Mouse (Mus musculus) bone marrow, adult 2 months (tissue): ENCODE data around the gene Irf6.

ENCODE experiments used
- CTCF ChIP-seq: fragments of 200-500 bp; IDR thresholded peaks from 2 replicates; pipeline ENCODE4 v1.5.1; 2011; ENCODE audit warnings: low read length, control low read depth; ENCODE audit not compliant: control insufficient read depth, insufficient read depth
- POLR2A ChIP-seq: fragments of 200-500 bp; IDR thresholded peaks from 2 replicates; pipeline ENCODE4 v1.6.1; 2011; ENCODE audit warnings: low read depth, mild to moderate bottlenecking, control low read depth, low read length, borderline replicate concordance; ENCODE audit not compliant: control insufficient read depth

GRCm38 (mm10) chr1:193152872-193153271 is at the start of gene Irf6:
- TF ChIP-seq CTCF (no peak), POLR2A (no peak)
